Mouse (Mus musculus) spleen, postnatal 36 days (tissue): Measurements from ENCODE around the gene Cmtm4.

Experiments
- DNase-seq, 2 experiments: peaks; one replicate each; pipeline ENCODE4 v3.0.0; 2022; ENCODE audit warnings: low spot score in 2 of 2, mixed read lengths in 1 of 2

The Cmtm4 gene

GRCm38 (mm10) chr8:104374864-104375846 is 20.5 kb downstream of the Cmtm4 start:
- DNase-seq: no peak

DNA sequence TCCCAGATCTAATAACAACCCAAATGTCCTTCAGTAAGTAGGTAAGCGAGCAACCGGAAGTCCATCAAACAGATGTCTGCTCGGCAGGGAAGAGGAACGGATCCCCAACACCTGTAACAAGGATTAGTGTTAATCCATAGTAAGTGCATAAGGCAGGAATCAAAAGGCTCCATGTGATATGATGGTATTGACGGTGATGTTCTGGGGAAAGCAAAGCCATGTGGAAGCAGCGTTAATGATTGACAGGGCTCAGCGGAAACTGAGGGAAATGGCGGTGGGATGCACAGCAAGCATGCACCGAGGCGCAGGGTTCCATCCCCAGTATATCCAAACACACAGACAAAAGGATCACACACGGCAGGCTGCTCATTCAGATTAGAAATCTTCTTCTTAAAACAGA is 21.3 kb downstream of the Cmtm4 start:
- no peak for DNase-seq

GRCm38 (mm10) chr8:104373779-104374178 is 21.8 kb downstream of the Cmtm4 start:
- no peak for DNase-seq

- no peak for DNase-seq
These were observed 24.5 kb downstream of the Cmtm4 start for GRCm38 (mm10) chr8:104371121-104371520.

- DNase-seq: no peak
These were observed 25.5 kb downstream of the Cmtm4 start for GRCm38 (mm10) chr8:104370071-104370470.

DNA sequence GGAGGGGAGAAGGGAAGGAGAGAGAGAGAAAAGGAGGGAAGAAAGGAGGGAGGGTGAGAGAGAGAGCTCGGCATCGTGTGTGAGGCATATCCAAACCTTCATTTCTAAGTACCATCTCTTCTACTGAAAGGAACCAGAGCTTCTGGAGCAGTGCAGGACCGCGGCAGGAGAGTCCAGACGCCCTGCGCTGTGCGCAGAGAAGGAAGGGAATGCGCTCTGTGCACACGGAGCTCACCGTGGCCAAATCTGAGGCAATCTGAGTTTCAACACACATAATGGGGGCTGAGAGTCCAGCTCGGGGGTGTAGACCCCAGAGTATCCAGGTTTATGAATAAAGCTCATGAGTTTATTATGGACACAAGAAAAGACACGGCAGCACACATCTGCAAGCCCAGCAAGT is 26.0 kb downstream of the Cmtm4 start:
- DNase-seq: no peak

GRCm38 (mm10) chr8:104367398-104367797 is 28.2 kb downstream of the Cmtm4 start:
- DNase-seq: no peak

- no peak for DNase-seq
These were observed 29.9 kb downstream of the Cmtm4 start for GRCm38 (mm10) chr8:104365695-104366094.

DNA sequence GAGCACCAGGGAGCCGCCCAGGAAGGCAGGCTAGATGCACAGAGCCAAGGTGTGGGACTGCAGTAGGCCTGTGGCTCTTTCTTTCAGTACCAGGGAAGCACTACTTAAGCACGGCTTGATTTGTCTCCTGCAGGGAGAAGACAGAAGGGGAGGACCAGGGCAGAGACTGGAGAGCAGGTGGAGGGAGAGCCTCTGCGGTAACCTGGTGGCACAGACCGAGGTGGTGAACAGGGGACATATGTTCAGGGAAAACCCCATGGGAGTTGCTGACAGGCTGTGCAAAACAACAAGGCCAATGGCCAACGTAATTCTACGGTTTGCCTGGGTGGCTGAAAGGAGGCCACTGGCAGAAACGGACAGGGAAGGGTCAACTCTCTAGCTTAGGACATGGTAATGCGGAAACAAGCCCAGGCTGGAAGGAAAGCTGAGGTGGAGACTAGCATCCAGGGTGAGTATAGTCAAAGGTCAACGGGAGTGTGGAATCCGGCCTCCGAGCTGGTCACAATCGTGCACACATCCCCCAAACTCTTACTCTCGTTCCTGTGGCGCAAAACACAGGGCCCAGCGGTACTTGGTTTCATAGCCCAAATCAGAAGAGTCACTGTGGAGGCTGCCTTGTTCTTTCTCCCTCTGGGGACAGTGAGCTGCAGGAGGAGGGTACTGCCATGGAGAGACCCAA is 35.7 kb downstream of the Cmtm4 start:
- DNase-seq: no peak

DNA sequence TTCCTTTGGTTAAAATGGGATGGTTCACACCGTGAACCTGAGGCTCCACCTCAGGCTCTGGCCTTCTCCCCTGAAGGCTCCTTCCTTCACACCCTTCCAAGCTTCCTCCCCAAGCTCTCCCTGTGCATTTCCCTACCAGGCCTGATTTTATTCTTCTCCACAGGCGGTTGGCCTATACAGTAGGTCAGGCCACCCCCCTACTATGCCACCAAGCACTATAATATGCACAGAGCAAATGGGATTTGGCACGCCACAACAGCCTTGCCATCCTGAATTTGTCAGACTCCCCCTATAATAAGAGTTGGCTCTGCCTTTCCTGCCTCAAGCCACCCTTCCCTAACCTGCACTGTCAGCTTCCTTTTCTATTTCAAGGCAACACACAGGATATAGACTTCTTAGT is 37.0 kb downstream of the Cmtm4 start:
- no peak for DNase-seq

DNA sequence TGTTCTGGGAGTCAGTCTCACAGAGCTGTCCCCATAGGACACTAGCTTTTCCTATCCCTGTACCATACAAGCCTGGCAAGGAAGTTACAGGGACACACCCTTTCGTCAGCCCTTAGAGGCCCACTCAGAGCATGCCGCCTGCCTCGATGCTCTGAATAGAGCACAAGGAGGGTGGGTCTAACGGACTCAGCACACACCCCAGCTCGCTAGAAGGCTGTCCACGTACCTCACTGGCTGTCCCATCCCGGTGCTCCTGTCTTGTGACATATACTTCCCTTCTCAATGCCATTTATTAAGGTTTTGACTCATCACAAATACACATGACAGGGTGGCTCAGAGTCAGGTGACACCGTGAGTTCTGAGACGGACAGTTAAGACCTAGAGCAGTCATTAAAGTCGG is 41.1 kb downstream of the Cmtm4 start:
- no peak for DNase-seq

GRCm38 (mm10) chr8:104353186-104353585 is 42.4 kb downstream of the Cmtm4 start:
- DNase-seq: no peak

GRCm38 (mm10) chr8:104350047-104350446 is 45.6 kb downstream of the Cmtm4 start:
- DNase-seq: no peak

GRCm38 (mm10) chr8:104348971-104349370 is 46.6 kb downstream of the Cmtm4 start:
- DNase-seq: no peak

GRCm38 (mm10) chr8:104346706-104347105 is 48.9 kb downstream of the Cmtm4 start:
- DNase-seq: no peak

- no peak for DNase-seq
These were observed 51.0 kb downstream of the Cmtm4 start for GRCm38 (mm10) chr8:104344622-104345021.

- peak; percentile 71 to 75 for DNase-seq
These were observed 51.6 kb downstream of the Cmtm4 start for GRCm38 (mm10) chr8:104343957-104344356.

DNA sequence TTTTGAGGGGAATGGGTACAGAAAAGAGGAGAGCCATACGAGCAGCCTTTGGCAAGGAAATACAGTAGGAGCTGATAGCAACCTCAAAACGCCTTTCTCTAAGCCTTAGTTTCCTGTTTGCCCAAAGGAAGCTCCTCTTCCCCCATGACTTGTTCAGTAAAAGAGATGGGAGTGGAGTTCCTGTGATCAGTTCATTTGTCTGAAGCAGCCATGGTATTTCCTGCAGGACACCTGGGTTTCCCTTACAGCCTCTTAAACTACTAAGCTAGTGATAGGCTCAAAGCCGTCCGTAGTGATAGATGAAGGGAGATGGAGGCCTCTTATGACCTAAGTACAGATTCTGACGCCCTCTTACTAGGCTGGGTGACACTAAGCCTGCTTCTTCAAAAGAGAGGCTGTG is 53.2 kb downstream of the Cmtm4 start:
- DNase-seq: no peak

GRCm38 (mm10) chr8:104341678-104342077 is 53.9 kb downstream of the Cmtm4 start:
- DNase-seq: no peak

- DNase-seq: peak; percentile 15 to 20
These were observed 54.5 kb downstream of the Cmtm4 start for GRCm38 (mm10) chr8:104341106-104341561.

DNA sequence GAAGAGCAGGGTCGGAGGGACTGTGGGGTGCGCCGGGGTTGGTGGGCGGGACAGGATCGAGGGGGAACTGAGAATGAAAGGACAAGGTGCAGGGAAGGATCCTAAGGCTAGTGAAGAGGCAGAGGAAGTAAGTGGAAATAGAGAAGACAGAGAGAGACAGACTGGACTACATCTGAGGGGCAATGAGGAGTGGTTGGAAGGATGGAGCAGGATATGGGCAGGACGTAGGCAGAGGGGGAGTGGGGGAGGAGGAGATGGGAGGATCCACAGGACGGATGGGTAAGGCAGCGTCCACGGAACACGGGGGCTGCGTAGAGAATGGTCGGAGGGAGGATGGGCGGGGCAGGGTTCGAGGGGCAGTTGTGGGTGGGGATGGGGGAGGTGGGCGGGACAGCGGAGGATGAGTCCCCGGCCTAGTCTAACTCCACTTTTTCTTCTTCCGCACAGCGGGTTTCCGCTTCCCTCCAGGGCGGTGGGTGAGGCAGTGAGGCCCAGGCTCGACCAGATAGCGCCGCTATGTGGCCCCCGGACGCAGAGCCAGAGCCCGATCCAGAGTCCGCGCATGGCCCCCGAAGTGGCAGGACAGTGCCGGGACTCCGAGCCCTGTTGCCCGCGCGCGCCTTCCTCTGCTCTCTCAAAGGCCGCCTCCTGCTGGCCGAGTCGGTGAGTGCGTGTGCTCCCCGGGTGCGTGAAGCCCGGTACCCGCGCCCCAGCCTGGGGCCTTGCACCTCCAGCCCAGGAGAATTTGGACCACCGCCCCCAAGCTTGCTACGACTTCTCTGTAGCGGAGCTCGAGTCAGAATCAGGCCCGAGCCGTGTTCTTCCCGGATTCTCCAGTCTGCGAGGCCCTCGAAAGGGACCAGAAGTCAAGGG is 55.1 kb downstream of the Cmtm4 start:
- peak; percentile 73 to 75 for DNase-seq

DNA sequence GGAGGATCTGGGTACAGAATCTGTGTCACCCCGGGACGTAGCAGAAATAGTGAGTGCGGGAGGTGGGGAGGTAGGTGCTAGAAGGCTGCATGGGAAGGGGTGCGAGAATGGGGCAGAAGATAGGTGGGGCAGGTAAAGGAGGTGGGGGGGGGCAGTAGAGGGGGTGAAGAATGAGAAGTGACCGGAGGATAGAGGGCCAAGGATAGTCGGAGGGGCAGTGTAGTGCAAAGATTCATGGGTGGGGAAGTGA is 55.7 kb downstream of the Cmtm4 start:
- no peak for DNase-seq
